Mouse (Mus musculus) hindbrain, embryonic 13.5 days (tissue): ENCODE measurements around the gene Ngef. TPM values are rescaled to one million over a fixed set of nuclear protein-coding genes. Genes with fewer than 3 reads are reported as not detected.
"Not testable (repeated sequence)": the region's sequence is repeated elsewhere in the genome, so short reads cannot be mapped to it uniquely, and the experiment has no call there.

Experiments
- ATAC-seq: fragments of 200-750 bp; cut with Nextera tagmentation; 2 replicates; pipeline ENCODE4 v1.8.0; 2017; ENCODE audit warnings: moderate TSS enrichment; ENCODE audit not compliant: low FRiP score
- H3K27ac ChIP-seq: fragments of 300-500 bp; sonication (generic); 2 replicates; pipeline ENCODE4 v1.5.1; 2015; ENCODE audit warnings: inconsistent platforms, mild to moderate bottlenecking, moderate library complexity
- H3K27me3 ChIP-seq: fragments of 300-500 bp; sonication (generic); 2 replicates; pipeline ENCODE4 v1.6.1; 2015; ENCODE audit warnings: mild to moderate bottlenecking, inconsistent platforms
- H3K36me3 ChIP-seq: fragments of 300-500 bp; sonication (generic); 2 replicates; pipeline ENCODE4 v1.6.1; 2015; ENCODE audit warnings: mild to moderate bottlenecking, inconsistent platforms
- H3K4me1 ChIP-seq: fragments of 300-500 bp; sonication (generic); replicated peaks from 2 replicates; pipeline ENCODE4 v1.6.1; 2015; ENCODE audit warnings: inconsistent platforms
- H3K4me2 ChIP-seq: fragments of 300-500 bp; sonication (generic); 2 replicates; pipeline ENCODE4 v1.6.1; 2015; ENCODE audit warnings: inconsistent platforms, mild to moderate bottlenecking, moderate library complexity
- H3K4me3 ChIP-seq: fragments of 300-500 bp; sonication (generic); 2 replicates; pipeline ENCODE4 v1.5.1; 2015; ENCODE audit warnings: mild to moderate bottlenecking, inconsistent platforms
- H3K9ac ChIP-seq: fragments of 300-500 bp; sonication (generic); 2 replicates; pipeline ENCODE4 v1.6.1; 2015; ENCODE audit warnings: mild to moderate bottlenecking, inconsistent platforms
- H3K9me3 ChIP-seq: fragments of 300-500 bp; sonication (generic); 2 replicates; pipeline ENCODE4 v1.6.1; 2016; ENCODE audit warnings: inconsistent platforms
- WGBS: fragments of 180-500 bp; shearing (Covaris S2); methylation state at CpG from one replicate; pipeline ENCODE4 v1.1.7; 2015; 5-methylcytosine and 5-hydroxymethylcytosine counted together
- polyA plus RNA-seq: library from polyadenylated mRNA; unstranded; fragments of >200 nt; fragmentation: Nextera tagmentation; extraction: Ambion mirVana; gene quantifications from 2 replicates; pipeline ENCODE4 v1.2.1, GENCODE M21; 2015

The Ngef gene
- polyA plus RNA-seq, 1 experiment from 2014 or later: 9.5 TPM

GRCm38 (mm10) chr1:87467469-87467868 lies 106.2 kb downstream of the Ngef start:
- Histone ChIP-seq H3K4me1 (no peaks in the 10 kb centered on the region), H3K9ac (no peak overlapping the region), H3K9me3 (no peaks in the 10 kb centered on the region), H3K27ac (no peak overlapping the region), H3K4me2 (no peak overlapping the region), H3K27me3 (no peaks in the 10 kb centered on the region), H3K4me3 (no peak overlapping the region), H3K36me3 (no peaks in the 10 kb centered on the region)
- WGBS: 84% methylated on average over 9 of the region's 9 CpGs
- no peak for ATAC-seq

GRCm38 (mm10) chr1:87459856-87460255 lies 113.8 kb downstream of the Ngef start:
- H3K9me3 ChIP-seq, H3K4me2 ChIP-seq, H3K9ac ChIP-seq, H3K36me3 ChIP-seq, H3K27me3 ChIP-seq, H3K4me3 ChIP-seq, ATAC-seq, H3K27ac ChIP-seq, H3K4me1 ChIP-seq: not testable (repeated sequence)
- 95% methylated on average over 7 of the region's 7 CpGs for WGBS

GRCm38 (mm10) chr1:87458045-87458444 lies 115.6 kb downstream of the Ngef start:
- Histone ChIP-seq H3K4me2 (no peak overlapping the region), H3K9ac (no peak overlapping the region), H3K27ac (no peak overlapping the region), H3K27me3 (no peaks in the 10 kb centered on the region), H3K9me3 (0 out of 2 replicates have a peak, but pooled peaks cover 3% of the 10 kb centered on the region), H3K4me3 (no peak overlapping the region), H3K36me3 (no peaks in the 10 kb centered on the region), H3K4me1 (no peaks in the 10 kb centered on the region)
- ATAC-seq: no peak
- 76% methylated on average over 4 of the region's 4 CpGs for WGBS

GRCm38 (mm10) chr1:87456425-87456824 lies 117.2 kb downstream of the Ngef start:
- Histone ChIP-seq H3K9ac (no peak overlapping the region), H3K4me2 (no peak overlapping the region), H3K9me3 (0 out of 2 replicates have a peak, but pooled peaks cover 3% of the 10 kb centered on the region), H3K4me3 (no peak overlapping the region), H3K27ac (no peak overlapping the region), H3K36me3 (no peaks in the 10 kb centered on the region), H3K4me1 (no peaks in the 10 kb centered on the region), H3K27me3 (no peaks in the 10 kb centered on the region)
- ATAC-seq: no peak
- 100% methylated on average over 1 of the region's 1 CpGs for WGBS

GRCm38 (mm10) chr1:87449432-87449831 lies 124.2 kb downstream of the Ngef start:
- no peak for ATAC-seq
- H3K27ac ChIP-seq: no peak overlapping the region
- no peak overlapping the region for H3K4me3 ChIP-seq
- WGBS: 84% methylated on average over 4 of the region's 4 CpGs
- H3K9me3 ChIP-seq: no peaks in the 10 kb centered on the region
- no peaks in the 10 kb centered on the region for H3K27me3 ChIP-seq
- peaks cover 54% of the 10 kb centered on the region for H3K36me3 ChIP-seq
- no peak overlapping the region for H3K4me2 ChIP-seq
- no peaks in the 10 kb centered on the region for H3K4me1 ChIP-seq
- no peak overlapping the region for H3K9ac ChIP-seq

- ATAC-seq: no peak
- Histone ChIP-seq H3K36me3 (peaks cover 73% of the 10 kb centered on the region), H3K9ac (no peak overlapping the region), H3K27ac (no peak overlapping the region), H3K9me3 (no peaks in the 10 kb centered on the region), H3K27me3 (no peaks in the 10 kb centered on the region), H3K4me3 (no peak overlapping the region), H3K4me2 (no peak overlapping the region), H3K4me1 (no peaks in the 10 kb centered on the region)
- 39% methylated on average over 5 of the region's 5 CpGs for WGBS
Measured at GRCm38 (mm10) chr1:87447183-87448104, 126.2 kb downstream of the Ngef start.

GRCm38 (mm10) chr1:87436583-87436982 lies 137.1 kb downstream of the Ngef start:
- Histone ChIP-seq H3K27ac (no peak overlapping the region), H3K9ac (no peak overlapping the region), H3K36me3 (peaks cover 77% of the 10 kb centered on the region), H3K9me3 (no peaks in the 10 kb centered on the region), H3K4me1 (no peaks in the 10 kb centered on the region), H3K27me3 (no peaks in the 10 kb centered on the region), H3K4me3 (no peak overlapping the region), H3K4me2 (no peak overlapping the region)
- no peak for ATAC-seq
- 89% methylated on average over 6 of the region's 6 CpGs for WGBS

GRCm38 (mm10) chr1:87435125-87435524 lies 138.5 kb downstream of the Ngef start:
- ATAC-seq: no peak
- Histone ChIP-seq H3K4me1 (no peaks in the 10 kb centered on the region), H3K4me3 (no peak overlapping the region), H3K27me3 (no peaks in the 10 kb centered on the region), H3K4me2 (no peak overlapping the region), H3K9me3 (no peaks in the 10 kb centered on the region), H3K27ac (no peak overlapping the region), H3K36me3 (peaks cover 73% of the 10 kb centered on the region), H3K9ac (no peak overlapping the region)
- 97% methylated on average over 2 of the region's 2 CpGs for WGBS

Other genes with a start within 250 kb of the Ngef start
- gene Gigyf2, start 246.9 kb downstream of the Ngef start, polyA plus RNA-seq: 75.2 and 79.7 TPM in 2 replicates
- gene Kcnj13, start 179.1 kb downstream of the Ngef start, polyA plus RNA-seq: 13.8 and 31.2 TPM in 2 replicates
- 0.81 TPM in 1 of 2 replicates, not detected in the other for gene Snorc, start 103.6 kb downstream of the Ngef start, polyA plus RNA-seq
- 0.16 and 0.22 TPM in 2 replicates for gene Neu2, start 64.0 kb downstream of the Ngef start, polyA plus RNA-seq
- 4.0 and 4.1 TPM in 2 replicates for gene Inpp5d, start 46.4 kb upstream of the Ngef start, polyA plus RNA-seq
- 64.3 and 65.1 TPM in 2 replicates for gene Atg16l1, start 182.0 kb upstream of the Ngef start, polyA plus RNA-seq
- gene Sag, start 229.8 kb upstream of the Ngef start, polyA plus RNA-seq: 2.5 and 2.9 TPM in 2 replicates